Mouse (Mus musculus) naive thymus-derived CD4-positive, alpha-beta T cell, adult 2 months (primary cell): ENCODE data around the gene Stard8.
"Not testable (repeated sequence)": the region's sequence is repeated elsewhere in the genome, so short reads cannot be mapped to it uniquely, and the experiment has no call there.

Experiments
- DNase-seq: peaks from one replicate; pipeline ENCODE4 v3.0.0-alpha.2; 2011; ENCODE audit warnings: low read depth

The Stard8 gene

GRCm38 (mm10) chrX:99046360-99047055 lies 43.5 kb downstream of the Stard8 start:
- no peak for DNase-seq

- DNase-seq: no peak
Measured at GRCm38 (mm10) chrX:99048111-99048510, 45.1 kb downstream of the Stard8 start.

GRCm38 (mm10) chrX:99049247-99049646 lies 46.2 kb downstream of the Stard8 start:
- DNase-seq: no peak

- DNase-seq: no peak
Measured at GRCm38 (mm10) chrX:99050736-99051481, 47.9 kb downstream of the Stard8 start.

- no peak for DNase-seq
Measured at GRCm38 (mm10) chrX:99052255-99052654, 49.2 kb downstream of the Stard8 start.

- DNase-seq: no peak
Measured at GRCm38 (mm10) chrX:99054512-99054911, 51.5 kb downstream of the Stard8 start.

- no peak for DNase-seq
Measured at GRCm38 (mm10) chrX:99057772-99058440, 54.9 kb downstream of the Stard8 start.

- DNase-seq: no peak
Measured at GRCm38 (mm10) chrX:99059119-99059518, 56.1 kb downstream of the Stard8 start.

GRCm38 (mm10) chrX:99065582-99065981 lies 62.5 kb downstream of the Stard8 start:
- DNase-seq: no peak

- DNase-seq: no peak
Measured at GRCm38 (mm10) chrX:99066550-99066949, 63.5 kb downstream of the Stard8 start.

- DNase-seq: no peak
Measured at GRCm38 (mm10) chrX:99067232-99067631, 64.2 kb downstream of the Stard8 start.

GRCm38 (mm10) chrX:99067671-99068151 lies 64.7 kb downstream of the Stard8 start:
- DNase-seq: no peak

GRCm38 (mm10) chrX:99071188-99071587 lies 68.1 kb downstream of the Stard8 start:
- DNase-seq: no peak

GRCm38 (mm10) chrX:99072596-99072995 lies 69.5 kb downstream of the Stard8 start:
- no peak for DNase-seq

- DNase-seq: no peak
Measured at GRCm38 (mm10) chrX:99075111-99075510, 72.1 kb downstream of the Stard8 start.

GRCm38 (mm10) chrX:99076460-99076859 lies 73.4 kb downstream of the Stard8 start:
- no peak for DNase-seq

GRCm38 (mm10) chrX:99078374-99078892 lies 75.4 kb downstream of the Stard8 start:
- not testable (repeated sequence) for DNase-seq

- no peak for DNase-seq
Measured at GRCm38 (mm10) chrX:99092704-99093103, 89.7 kb downstream of the Stard8 start.

GRCm38 (mm10) chrX:99111088-99111724 lies 108.2 kb downstream of the Stard8 start:
- not testable (repeated sequence) for DNase-seq

- no peak for DNase-seq
Measured at GRCm38 (mm10) chrX:99119510-99119909, 116.5 kb downstream of the Stard8 start.
